Mouse (Mus musculus) spleen, adult 2 months (tissue): ENCODE data around the gene A930033H14Rik. TPM values are rescaled to one million over a fixed set of nuclear protein-coding genes. Genes with fewer than 3 reads are reported as not detected.

Source experiments
- DNase-seq, 2 experiments: peaks; one replicate each; pipeline versions ENCODE4 v3.0.0 to v3.0.0-alpha.2; 2012 to 2021; ENCODE audit warnings: low spot score in 2 of 2, low read depth in 1 of 2
- H3K27ac ChIP-seq: fragments of 200-500 bp; 2 replicates; pipeline ENCODE4 v1.5.1; 2012; ENCODE audit warnings: low read length, inconsistent platforms; ENCODE audit not compliant: insufficient read depth
- H3K27me3 ChIP-seq: fragments of 200-500 bp; 2 replicates; pipeline ENCODE4 v1.6.1; 2012; ENCODE audit warnings: mild to moderate bottlenecking, moderate library complexity, low read length, inconsistent platforms; ENCODE audit not compliant: control insufficient read depth, insufficient read depth
- H3K36me3 ChIP-seq: fragments of 200-500 bp; 2 replicates; pipeline ENCODE4 v1.6.1; 2012; ENCODE audit warnings: mild to moderate bottlenecking, low read length, inconsistent platforms; ENCODE audit not compliant: control insufficient read depth, insufficient read depth
- H3K4me1 ChIP-seq: fragments of 200-500 bp; 2 replicates; pipeline ENCODE4 v1.6.1; 2011; ENCODE audit warnings: inconsistent platforms; ENCODE audit not compliant: control insufficient read depth, insufficient read depth, insufficient read length
- H3K4me3 ChIP-seq: fragments of 200-500 bp; 2 replicates; pipeline ENCODE4 v1.5.1; 2011; ENCODE audit warnings: mild to moderate bottlenecking, inconsistent platforms; ENCODE audit not compliant: insufficient read depth, insufficient read length; ENCODE audit errors: extremely low read depth
- CTCF ChIP-seq: fragments of 200-500 bp; IDR thresholded peaks from 2 replicates; pipeline ENCODE4 v1.5.1; 2011; ENCODE audit warnings: mild to moderate bottlenecking, inconsistent platforms; ENCODE audit not compliant: insufficient read depth, insufficient read length, insufficient replicate concordance; ENCODE audit errors: extremely low read depth
- POLR2A ChIP-seq: fragments of 200-500 bp; IDR thresholded peaks from 2 replicates; pipeline ENCODE4 v1.6.1; 2011; ENCODE audit warnings: low read depth, low read length, inconsistent platforms
- WGBS: fragments of 180-500 bp; shearing (Covaris S2); methylation state at CpG from one replicate; pipeline ENCODE4 v1.1.7; 2018; 5-methylcytosine and 5-hydroxymethylcytosine counted together
- polyA plus RNA-seq: library from polyadenylated mRNA; depleted of rRNA; stranded (reverse); fragments of >200 nt; gene quantifications from 2 replicates; pipeline ENCODE4 v1.2.3, GENCODE M21; 2012

A930033H14Rik gene
- polyA plus RNA-seq, 1 experiment: 0.53 TPM

DNA sequence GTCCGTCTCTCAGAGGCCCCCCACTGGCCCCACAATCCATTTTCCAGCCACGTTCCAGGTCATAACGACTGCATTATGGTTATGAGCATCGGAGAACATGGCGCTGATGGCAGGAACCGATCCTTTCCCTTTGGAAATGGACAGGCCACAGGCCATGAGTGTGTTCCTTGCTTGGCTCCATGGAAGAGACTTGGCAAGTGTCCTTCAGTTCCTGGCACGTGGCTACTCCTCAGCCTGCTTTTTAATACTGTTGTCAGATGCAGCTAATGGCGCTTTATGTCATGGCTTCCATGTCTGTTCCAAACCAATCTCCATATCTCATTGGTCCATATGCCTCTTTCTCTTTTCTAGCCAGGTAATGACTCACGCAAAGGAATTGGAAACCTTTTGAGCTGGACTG, 24.9 kb upstream of the A930033H14Rik start:
- TF ChIP-seq POLR2A: no peak
- no peak for TF ChIP-seq CTCF
- Histone ChIP-seq H3K4me1 (no peaks in the 10 kb centered on the region), H3K27ac (no peak overlapping the region), H3K27me3 (no peaks in the 10 kb centered on the region), H3K4me3 (no peak overlapping the region), H3K36me3 (no peaks in the 10 kb centered on the region)
- no peak for DNase-seq
- 95% methylated on average over 9 of the region's 9 CpGs for WGBS

GRCm38 (mm10) chr10:69237185-69237584, 24.3 kb upstream of the A930033H14Rik start:
- DNase-seq: no peak
- TF ChIP-seq POLR2A: no peak
- TF ChIP-seq CTCF: no peak
- H3K36me3 ChIP-seq: no peaks in the 10 kb centered on the region
- H3K4me1 ChIP-seq: no peaks in the 10 kb centered on the region
- H3K27ac ChIP-seq: no peak overlapping the region
- H3K27me3 ChIP-seq: no peaks in the 10 kb centered on the region
- 84% methylated on average over 3 of the region's 3 CpGs for WGBS
- H3K4me3 ChIP-seq: no peak overlapping the region

DNA sequence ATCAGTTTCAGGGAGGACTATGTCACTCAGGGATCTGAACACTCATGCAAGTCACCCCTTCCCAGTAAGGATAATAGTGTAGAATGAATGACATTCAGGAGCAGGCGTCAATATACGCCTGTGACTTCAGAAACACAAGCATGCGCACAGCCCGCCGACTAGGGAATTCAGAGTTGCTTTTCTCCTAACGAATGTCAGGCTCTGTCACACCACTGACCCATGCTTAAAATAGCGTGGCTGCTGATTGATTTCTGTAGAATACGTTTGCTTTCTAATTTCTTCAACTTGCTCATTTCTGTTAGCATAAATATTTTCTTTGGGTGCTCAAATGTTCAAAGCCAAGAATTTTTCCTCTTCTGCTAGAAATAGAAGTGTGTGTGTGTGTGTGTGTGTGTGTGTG, 13.1 kb upstream of the A930033H14Rik start:
- TF ChIP-seq POLR2A (no peak), CTCF (no peak)
- H3K27ac ChIP-seq: no peak overlapping the region
- DNase-seq: no peak
- WGBS: 92% methylated on average over 8 of the region's 8 CpGs
- H3K27me3 ChIP-seq: no peaks in the 10 kb centered on the region
- H3K4me3 ChIP-seq: no peak overlapping the region
- peaks cover 7% of the 10 kb centered on the region for H3K4me1 ChIP-seq
- no peaks in the 10 kb centered on the region for H3K36me3 ChIP-seq

DNA sequence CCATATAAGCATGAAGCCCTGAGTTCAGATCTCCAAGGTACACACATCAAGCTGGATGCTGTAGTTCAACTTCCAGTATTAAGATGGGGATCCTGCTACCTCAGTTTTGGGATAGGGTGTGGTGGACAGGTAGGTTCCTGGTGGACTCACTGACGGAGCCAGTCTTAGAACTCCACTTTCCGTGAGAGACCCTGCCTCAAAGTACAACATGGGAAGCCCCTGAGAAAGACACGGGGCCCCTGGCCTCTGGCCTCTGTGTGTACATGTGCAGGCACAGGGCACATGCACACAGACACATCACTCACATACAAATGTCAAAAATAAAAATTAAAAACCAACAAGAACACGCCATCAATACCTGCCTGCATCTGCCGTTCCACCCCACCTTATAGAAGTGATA, 12.6 kb upstream of the A930033H14Rik start:
- 90% methylated on average over 5 of the region's 5 CpGs for WGBS
- no peaks in the 10 kb centered on the region for H3K27me3 ChIP-seq
- peaks cover 7% of the 10 kb centered on the region for H3K4me1 ChIP-seq
- TF ChIP-seq POLR2A: no peak
- no peak for TF ChIP-seq CTCF
- DNase-seq: no peak
- H3K36me3 ChIP-seq: no peaks in the 10 kb centered on the region
- H3K4me3 ChIP-seq: no peak overlapping the region
- H3K27ac ChIP-seq: no peak overlapping the region

- Histone ChIP-seq H3K36me3 (no peaks in the 10 kb centered on the region), H3K27me3 (no peaks in the 10 kb centered on the region), H3K4me3 (no peak overlapping the region), H3K27ac (no peak overlapping the region), H3K4me1 (peaks cover 9% of the 10 kb centered on the region)
- 87% methylated on average over 7 of the region's 7 CpGs for WGBS
- DNase-seq: no peak
- no peak for TF ChIP-seq CTCF
Measured at GRCm38 (mm10) chr10:69224276-69224675, 11.4 kb upstream of the A930033H14Rik start.

GRCm38 (mm10) chr10:69223232-69223631, 10.3 kb upstream of the A930033H14Rik start:
- H3K27ac ChIP-seq: no peak overlapping the region
- peaks cover 9% of the 10 kb centered on the region for H3K4me1 ChIP-seq
- H3K27me3 ChIP-seq: no peaks in the 10 kb centered on the region
- H3K4me3 ChIP-seq: no peak overlapping the region
- H3K36me3 ChIP-seq: no peaks in the 10 kb centered on the region
- TF ChIP-seq POLR2A: no peak
- no peak for TF ChIP-seq CTCF
- DNase-seq: no peak
- 86% methylated on average over 4 of the region's 4 CpGs for WGBS

DNA sequence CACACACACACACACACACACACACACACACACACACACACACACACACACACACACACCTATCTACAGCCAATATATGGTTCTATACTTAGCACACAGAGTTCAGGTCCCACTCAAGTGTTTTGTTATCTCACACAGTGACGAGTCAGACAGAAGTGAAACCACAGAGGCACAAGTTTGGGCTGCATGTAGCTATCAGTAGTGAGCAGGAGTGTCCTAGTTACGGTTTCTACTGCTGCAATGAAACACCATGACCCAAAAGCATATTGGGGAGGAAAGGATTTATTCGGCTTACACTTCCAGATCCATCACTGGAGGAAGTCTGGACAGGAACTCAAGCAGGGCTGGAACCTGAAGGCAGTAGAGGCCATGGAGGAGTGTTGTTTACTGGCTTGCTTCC, 9.1 kb upstream of the A930033H14Rik start:
- WGBS: 26% methylated on average over 3 of the region's 3 CpGs
- TF ChIP-seq CTCF (no peak), POLR2A (no peak)
- H3K27ac ChIP-seq: no peak overlapping the region
- no peak overlapping the region for H3K4me3 ChIP-seq
- no peaks in the 10 kb centered on the region for H3K36me3 ChIP-seq
- no peaks in the 10 kb centered on the region for H3K27me3 ChIP-seq
- H3K4me1 ChIP-seq: peaks cover 14% of the 10 kb centered on the region
- no peak for DNase-seq

DNA sequence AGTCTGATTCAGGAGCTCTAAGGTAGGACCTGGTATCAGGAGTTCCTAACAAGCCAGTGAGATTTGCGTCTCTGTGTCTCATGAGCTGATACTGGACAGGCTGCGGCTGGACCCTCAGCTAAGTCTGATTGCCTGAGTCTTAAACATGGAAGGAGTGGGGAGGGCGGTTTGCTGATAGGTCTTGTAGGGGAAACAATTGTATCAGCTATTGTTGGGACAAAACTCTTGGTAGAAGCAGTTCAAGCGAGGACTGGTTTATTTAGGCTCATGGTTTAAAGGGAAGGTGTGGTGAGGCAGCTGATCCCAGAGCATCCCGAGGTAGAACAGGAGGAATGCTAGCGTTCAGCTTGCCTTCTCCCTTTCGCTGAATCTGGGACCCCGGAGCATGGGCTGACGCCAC, 8.2 kb upstream of the A930033H14Rik start:
- Histone ChIP-seq H3K36me3 (no peaks in the 10 kb centered on the region), H3K27ac (no peak overlapping the region), H3K27me3 (no peaks in the 10 kb centered on the region), H3K4me1 (peaks cover 14% of the 10 kb centered on the region), H3K4me3 (no peak overlapping the region)
- no peak for DNase-seq
- no peak for TF ChIP-seq POLR2A
- no peak for TF ChIP-seq CTCF
- 93% methylated on average over 9 of the region's 9 CpGs for WGBS
